Comparison of ENCODE assay signal across 14 mouse cellular contexts in genomic region chr17:45893698-45894097, GRCm38 (mm10).
A peak's percentile ranks its signal among the peaks of the same experiment; 100 is the strongest.
DNase-seq lines count a peak whose midpoint lies in the region; ATAC-seq and TF ChIP-seq lines count a peak whose summit lies in the region.
"Had no signal": no experiment of that assay in that cellular context is flagged by ENCODE, and none has a peak within 500 bp of the region (broad histone marks: within the 10 kb centered on the region; RNA-seq: fewer than 3 reads in every experiment).

No protein-coding gene starts in this region.

- H3K27me3 ChIP-seq in embryonic facial prominence, embryonic 14.5 days (replicated peaks; ENCODE audit: control insufficient read depth, insufficient read depth, low read length) = no peaks in the 10 kb centered on the region
- no peaks in the 10 kb centered on the region; the same call in 1 of the 2 replicates for H3K27me3 ChIP-seq in limb, embryonic 15.5 days
- peaks cover 49% of the 10 kb centered on the region for H3K27me3 ChIP-seq in midbrain, embryonic 10.5 days (ENCODE audit: low read depth, poor library complexity, severe bottlenecking)
- H3K27me3 ChIP-seq in midbrain, embryonic 11.5 days (ENCODE audit: control insufficient read depth, insufficient read depth, low read length) = no peaks in the 10 kb centered on the region; the same call in 1 of the 2 replicates

- no peaks in the 10 kb centered on the region for H3K36me3 ChIP-seq in embryonic facial prominence, embryonic 14.5 days (ENCODE audit: control insufficient read depth, insufficient read depth, low read length)
- H3K36me3 ChIP-seq in limb, embryonic 15.5 days = no peaks in the 10 kb centered on the region
- H3K36me3 ChIP-seq in midbrain, embryonic 10.5 days = no peaks in the 10 kb centered on the region
- H3K36me3 ChIP-seq in midbrain, embryonic 11.5 days (ENCODE audit: control insufficient read depth, insufficient read depth, low read length) = no peaks in the 10 kb centered on the region
- H3K36me3 ChIP-seq: heart, embryonic 15.5 days; liver, embryonic 12.5 days had no signal

- no peak overlapping the region for H3K4me2 ChIP-seq in embryonic facial prominence, embryonic 14.5 days (ENCODE audit: low read depth, low read length)
- H3K4me2 ChIP-seq in limb, embryonic 15.5 days = no peak overlapping the region
- no peak overlapping the region for H3K4me2 ChIP-seq in midbrain, embryonic 11.5 days
- H3K4me2 ChIP-seq: heart, embryonic 15.5 days; liver, embryonic 12.5 days had no signal

- no peak for DNase-seq in gastrocnemius, adult 2 months
- DNase-seq in gastrocnemius, postnatal 4 days (ENCODE audit: low spot score in 2 of 2) = no peak
- peak; percentile 46 for DNase-seq in Muller cell, postnatal 12 days (ENCODE audit: inconsistent ontology term)
- DNase-seq in embryonic facial prominence, embryonic 14.5 days (ENCODE audit: low spot score) = peak; percentile 83
- DNase-seq in midbrain, embryonic 10.5 days (ENCODE audit: low spot score) = no peak
- no peak for DNase-seq in midbrain, embryonic 11.5 days (ENCODE audit: low spot score, missing footprints)
- no peak for DNase-seq in cerebellum, adult 11-12 months
- DNase-seq: kidney, postnatal 4 days; thymus, postnatal 14 days had no signal

- H3K27ac ChIP-seq in gastrocnemius, adult 2 months = peak overlapping the region; percentile 65
- H3K27ac ChIP-seq in embryonic facial prominence, embryonic 14.5 days (replicated peaks; ENCODE audit: low read depth, low read length) = no peak overlapping the region; the same call in 1 of the 2 replicates
- H3K27ac ChIP-seq in limb, embryonic 15.5 days = peak overlapping the region; percentile 60
- H3K27ac ChIP-seq in midbrain, embryonic 10.5 days (replicated peaks) = no peak overlapping the region
- no peak overlapping the region for H3K27ac ChIP-seq in midbrain, embryonic 11.5 days (ENCODE audit: low read depth, low read length)
- H3K27ac ChIP-seq: heart, embryonic 15.5 days; hindbrain, postnatal 0 days; liver, embryonic 12.5 days; macrophage had no signal

- H3K4me3 ChIP-seq in gastrocnemius, adult 2 months = no peak overlapping the region
- no peak overlapping the region for H3K4me3 ChIP-seq in embryonic facial prominence, embryonic 14.5 days (ENCODE audit: low read depth, low read length)
- no peak overlapping the region for H3K4me3 ChIP-seq in limb, embryonic 15.5 days
- H3K4me3 ChIP-seq in midbrain, embryonic 10.5 days = no peak overlapping the region
- no peak overlapping the region for H3K4me3 ChIP-seq in midbrain, embryonic 11.5 days (ENCODE audit: low read depth, low read length)
- H3K4me3 ChIP-seq: heart, embryonic 15.5 days; liver, embryonic 12.5 days had no signal

- no peak for ATAC-seq in embryonic facial prominence, embryonic 14.5 days (ENCODE audit: low read depth)
- no peak for ATAC-seq in limb, embryonic 15.5 days (ENCODE audit: insufficient number of reproducible peaks, low FRiP score, low TSS enrichment, low read depth)
- ATAC-seq in midbrain, embryonic 11.5 days (ENCODE audit: low FRiP score) = no peak
- ATAC-seq: hindbrain, postnatal 0 days; liver, embryonic 12.5 days had no signal

- no peaks in the 10 kb centered on the region for H3K9me3 ChIP-seq in embryonic facial prominence, embryonic 14.5 days (ENCODE audit: control insufficient read depth, low read length)
- H3K9me3 ChIP-seq in limb, embryonic 15.5 days = no peaks in the 10 kb centered on the region
- H3K9me3 ChIP-seq in midbrain, embryonic 10.5 days (replicated peaks) = no peaks in the 10 kb centered on the region
- no peaks in the 10 kb centered on the region for H3K9me3 ChIP-seq in midbrain, embryonic 11.5 days (ENCODE audit: control insufficient read depth, low read length)
- H3K9me3 ChIP-seq: heart, embryonic 15.5 days; liver, embryonic 12.5 days had no signal

- 55% methylated on average over 6 of the region's 6 CpGs for WGBS in embryonic facial prominence, embryonic 14.5 days
- WGBS in limb, embryonic 15.5 days = 58% methylated on average over 6 of the region's 6 CpGs
- 82% methylated on average over 6 of the region's 6 CpGs for WGBS in midbrain, embryonic 10.5 days
- 85% methylated on average over 6 of the region's 6 CpGs for WGBS in midbrain, embryonic 11.5 days

- no peak for TF ChIP-seq CTCF in gastrocnemius, adult 2 months (IDR thresholded peaks at IDR 0.05)

- no peak overlapping the region for H3K9ac ChIP-seq in embryonic facial prominence, embryonic 14.5 days (ENCODE audit: low read depth, low read length)
- no peak overlapping the region for H3K9ac ChIP-seq in limb, embryonic 15.5 days
- no peak overlapping the region for H3K9ac ChIP-seq in midbrain, embryonic 11.5 days (ENCODE audit: low read length)
- H3K9ac ChIP-seq: heart, embryonic 15.5 days; liver, embryonic 12.5 days had no signal

- intact Hi-C loops in gastrocnemius, adult 2 months (cut with DNase I) = loop anchor here (5.0 kb wide), 1 partner anchor 41 kb away; no protein-coding TSS in a partner anchor

- peaks cover 9% of the 10 kb centered on the region for H3K4me1 ChIP-seq in embryonic facial prominence, embryonic 14.5 days (ENCODE audit: control insufficient read depth, insufficient read depth, low read length)
- H3K4me1 ChIP-seq in limb, embryonic 15.5 days = peaks cover 26% of the 10 kb centered on the region
- peaks cover 23% of the 10 kb centered on the region for H3K4me1 ChIP-seq in midbrain, embryonic 10.5 days
- no peaks in the 10 kb centered on the region; the same call in 1 of the 2 replicates for H3K4me1 ChIP-seq in midbrain, embryonic 11.5 days (ENCODE audit: control insufficient read depth, insufficient read depth, low read length)
- H3K4me1 ChIP-seq: liver, embryonic 12.5 days had no signal

Comparison
In these comparisons a context has a peak if more than half of its experiments do, and no peak if none do; other contexts are left out.
1. DNase-seq: peak in Muller cell, postnatal 12 days (single experiment) and embryonic facial prominence, embryonic 14.5 days (single experiment); none in gastrocnemius, adult 2 months (single experiment), gastrocnemius, postnatal 4 days (0 of 2), midbrain, embryonic 10.5 days (single experiment), midbrain, embryonic 11.5 days (single experiment) and cerebellum, adult 11-12 months (single experiment).
2. H3K27ac ChIP-seq: peak in gastrocnemius, adult 2 months (single experiment) and limb, embryonic 15.5 days (single experiment); none in embryonic facial prominence, embryonic 14.5 days (single experiment), midbrain, embryonic 10.5 days (single experiment) and midbrain, embryonic 11.5 days (single experiment).